Mouse (Mus musculus) forebrain, embryonic 14.5 days (tissue): ENCODE data around the gene Olfr1250. TPM values are rescaled to one million over a fixed set of nuclear protein-coding genes. Genes with fewer than 3 reads are reported as not detected.
"Not testable (repeated sequence)": the region's sequence is repeated elsewhere in the genome, so short reads cannot be mapped to it uniquely, and the experiment has no call there.

Source experiments
- ATAC-seq: fragments of 200-750 bp; cut with Nextera tagmentation; 2 replicates; pipeline ENCODE4 v1.8.0; 2017; ENCODE audit warnings: mild to moderate bottlenecking, moderate library complexity
- DNase-seq: peaks from one replicate; pipeline ENCODE4 v3.0.0-alpha.2; 2015; ENCODE audit warnings: low spot score
- H3K27ac ChIP-seq: fragments of 300-500 bp; sonication (generic); 2 replicates; pipeline ENCODE4 v1.5.1; 2014; ENCODE audit warnings: low read depth, mild to moderate bottlenecking, control low read depth, low read length, moderate library complexity
- H3K27me3 ChIP-seq: fragments of 300-500 bp; sonication (generic); replicated peaks from 2 replicates; pipeline ENCODE4 v1.6.1; 2014; ENCODE audit warnings: low read length, control low read depth, mixed read lengths; ENCODE audit not compliant: control insufficient read depth, insufficient read depth
- H3K36me3 ChIP-seq: fragments of 300-500 bp; sonication (generic); 2 replicates; pipeline ENCODE4 v1.6.1; 2014; ENCODE audit warnings: low read length, control low read depth; ENCODE audit not compliant: control insufficient read depth, insufficient read depth
- H3K4me1 ChIP-seq: fragments of 300-500 bp; sonication (generic); 2 replicates; pipeline ENCODE4 v1.6.1; 2014; ENCODE audit warnings: antibody characterized with exemption, low read length, control low read depth; ENCODE audit not compliant: control insufficient read depth, insufficient read depth
- H3K4me2 ChIP-seq: fragments of 300-500 bp; sonication (generic); 2 replicates; pipeline ENCODE4 v1.6.1; 2014; ENCODE audit warnings: mild to moderate bottlenecking, control low read depth, low read length
- H3K4me3 ChIP-seq: fragments of 300-500 bp; sonication (generic); 2 replicates; pipeline ENCODE4 v1.5.1; 2014; ENCODE audit warnings: low read depth, low read length, control low read depth
- H3K9ac ChIP-seq: fragments of 300-500 bp; sonication (generic); 2 replicates; pipeline ENCODE4 v1.6.1; 2014; ENCODE audit warnings: mild to moderate bottlenecking, low read length, control low read depth, moderate library complexity
- H3K9me3 ChIP-seq: fragments of 300-500 bp; sonication (generic); replicated peaks from 2 replicates; pipeline ENCODE4 v1.6.1; 2016; ENCODE audit warnings: low read length, control low read depth, mixed read lengths; ENCODE audit not compliant: control insufficient read depth
- WGBS: fragments of 180-500 bp; shearing (Covaris S2); extraction: QIAGEN DNeasy Blood & Tissue Kit; methylation state at CpG from one replicate; pipeline ENCODE4 v1.1.7; 2014; 5-methylcytosine and 5-hydroxymethylcytosine counted together
- polyA plus RNA-seq: library from polyadenylated mRNA; unstranded; fragments of >200 nt; fragmentation: Nextera tagmentation; extraction: Ambion mirVana; gene quantifications from 2 replicates; pipeline ENCODE4 v1.2.1, GENCODE M21; 2014

Gene Olfr1250
- not detected in 2 replicates for polyA plus RNA-seq

- ATAC-seq (no peak), DNase-seq (no peak)
- H3K27me3 ChIP-seq, result no peaks in the 10 kb centered on the region
- no peaks in the 10 kb centered on the region for H3K9me3 ChIP-seq
- no peaks in the 10 kb centered on the region for H3K4me1 ChIP-seq
- no peak within 1 kb of the TSS for H3K4me2 ChIP-seq
- no peak within 1 kb of the TSS for H3K4me3 ChIP-seq
- no peak within 1 kb of the TSS for H3K27ac ChIP-seq
- no peak within 1 kb of the TSS for H3K9ac ChIP-seq
- no peaks in the 10 kb centered on the region for H3K36me3 ChIP-seq
These were observed at the start of gene Olfr1250 for GRCm38 (mm10) chr2:89661367-89661766. Olfr1250 (minus strand) TSS chr2:89661467.

GRCm38 (mm10) chr2:89691980-89692379, 30.7 kb upstream of the Olfr1250 start:
- ATAC-seq (no peak), DNase-seq (no peak)

DNA sequence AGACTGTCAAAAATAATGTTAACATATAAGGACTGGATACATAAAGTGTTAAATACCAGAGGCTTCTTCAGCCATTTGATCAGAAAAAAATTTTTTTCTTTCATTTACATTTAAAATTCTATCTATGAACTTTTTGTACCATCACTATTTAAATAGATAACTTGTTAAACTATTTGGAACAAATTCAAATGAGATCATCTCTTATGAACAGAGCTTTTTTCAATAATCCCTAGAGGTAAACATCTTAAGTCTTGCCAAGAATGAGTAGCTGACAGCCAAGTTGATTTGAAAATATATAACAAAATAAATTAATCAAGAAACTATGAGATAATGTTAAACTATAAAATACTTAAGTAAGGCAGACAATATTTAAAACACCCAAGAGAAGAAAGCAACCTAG, 10.6 kb upstream of the Olfr1250 start, which contains the start of gene Olfr1251:
Olfr1251 (minus strand) TSS at position 101 of the 400 bp plus-strand sequence.
- H3K4me1 ChIP-seq, result no peaks in the 10 kb centered on the region
- DNase-seq (no peak), ATAC-seq (no peak)
- no peak within 1 kb of the TSS for H3K27ac ChIP-seq
- no peak within 1 kb of the TSS for H3K4me2 ChIP-seq
- H3K27me3 ChIP-seq, result no peaks in the 10 kb centered on the region
- H3K36me3 ChIP-seq, result no peaks in the 10 kb centered on the region
- no peaks in the 10 kb centered on the region for H3K9me3 ChIP-seq
- no peak within 1 kb of the TSS for H3K9ac ChIP-seq
- no peak within 1 kb of the TSS for H3K4me3 ChIP-seq

More at GRCm38 (mm10) chr2:89691980-89692379, 30.7 kb upstream of the Olfr1250 start:
- no peak overlapping the region for H3K9ac ChIP-seq
- no peaks in the 10 kb centered on the region for H3K4me1 ChIP-seq
- H3K36me3 ChIP-seq, result no peaks in the 10 kb centered on the region
- no peaks in the 10 kb centered on the region for H3K9me3 ChIP-seq
- H3K4me2 ChIP-seq, result no peak overlapping the region
- H3K27ac ChIP-seq, result no peak overlapping the region
- H3K4me3 ChIP-seq, result no peak overlapping the region
- no peaks in the 10 kb centered on the region for H3K27me3 ChIP-seq
- 85% methylated on average over 6 of the region's 6 CpGs for WGBS

- no peak within 1 kb of the TSS for H3K27ac ChIP-seq
- no peaks in the 10 kb centered on the region for H3K36me3 ChIP-seq
- no peak within 1 kb of the TSS for H3K4me2 ChIP-seq
- no peaks in the 10 kb centered on the region for H3K9me3 ChIP-seq
- ATAC-seq, result no peak
- no peaks in the 10 kb centered on the region for H3K27me3 ChIP-seq
- no peak within 1 kb of the TSS for H3K9ac ChIP-seq
- no peak for DNase-seq
- 96% methylated on average over 2 of the region's 2 CpGs for WGBS
- no peaks in the 10 kb centered on the region for H3K4me1 ChIP-seq
- no peak within 1 kb of the TSS for H3K4me3 ChIP-seq
These were observed 26.4 kb downstream of the Olfr1250 start, which contains the start of gene Olfr1249 for GRCm38 (mm10) chr2:89634883-89635282. Olfr1249 (minus strand) TSS chr2:89634983.

- WGBS, result 83% methylated on average over 1 of the region's 1 CpGs
- not testable (repeated sequence) for H3K36me3 ChIP-seq, H3K4me1 ChIP-seq, H3K27me3 ChIP-seq, H3K9me3 ChIP-seq, ATAC-seq, H3K4me2 ChIP-seq, H3K27ac ChIP-seq, H3K9ac ChIP-seq, H3K4me3 ChIP-seq, DNase-seq
These were observed 43.1 kb downstream of the Olfr1250 start, which contains the start of gene Olfr1248 for GRCm38 (mm10) chr2:89618145-89618544. Olfr1248 (minus strand) TSS chr2:89618245.

DNA sequence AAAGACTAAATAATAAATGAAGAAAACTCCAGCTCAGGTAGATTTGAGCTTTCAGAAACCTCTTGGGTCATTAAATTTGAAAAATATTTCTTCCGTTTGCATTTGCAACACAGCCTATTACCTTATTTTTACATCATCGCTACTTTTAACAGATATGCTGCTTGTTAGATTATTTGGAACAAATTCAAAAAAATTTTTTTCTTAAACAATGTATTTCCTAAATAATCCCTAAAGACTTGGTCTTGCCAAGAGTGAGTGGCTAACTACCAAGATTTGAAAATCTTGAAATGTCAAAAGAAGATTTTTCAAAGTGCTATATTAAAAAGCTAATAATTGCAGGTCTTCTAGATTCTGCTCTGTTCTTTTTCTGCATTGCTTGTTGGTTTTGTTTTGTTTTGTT, 47.2 kb downstream of the Olfr1250 start, which contains the start of gene Olfr1247:
Olfr1247 (minus strand) TSS at position 101 of the 400 bp plus-strand sequence.
- ATAC-seq (no peak), DNase-seq (no peak)
- Histone ChIP-seq H3K27me3 (no peaks in the 10 kb centered on the region), H3K4me1 (no peaks in the 10 kb centered on the region), H3K27ac (no peak within 1 kb of the TSS), H3K4me3 (no peak within 1 kb of the TSS), H3K9me3 (no peaks in the 10 kb centered on the region), H3K4me2 (no peak within 1 kb of the TSS), H3K9ac (no peak within 1 kb of the TSS), H3K36me3 (no peaks in the 10 kb centered on the region)
- 96% methylated on average over 2 of the region's 2 CpGs for WGBS

Other genes with a start within 250 kb of the Olfr1250 start
- gene Olfr1239, start 241.1 kb downstream of the Olfr1250 start, polyA plus RNA-seq, result not detected in 2 replicates
- not detected in 2 replicates for gene Olfr1240, start 218.5 kb downstream of the Olfr1250 start, polyA plus RNA-seq
- not detected in 2 replicates for gene Olfr1241, start 174.3 kb downstream of the Olfr1250 start, polyA plus RNA-seq
- gene Olfr1242, start 163.1 kb downstream of the Olfr1250 start, polyA plus RNA-seq, result not detected in 2 replicates
- not detected in 2 replicates for gene Olfr1243, start 130.0 kb downstream of the Olfr1250 start, polyA plus RNA-seq
- not detected in 2 replicates for gene Olfr1245, start 83.0 kb downstream of the Olfr1250 start, polyA plus RNA-seq
- not detected in 2 replicates for gene Olfr1246, start 68.3 kb downstream of the Olfr1250 start, polyA plus RNA-seq
- gene Olfr1247, start 47.3 kb downstream of the Olfr1250 start, polyA plus RNA-seq, result not detected in 2 replicates
- gene Olfr1248, start 43.2 kb downstream of the Olfr1250 start, polyA plus RNA-seq, result not detected in 2 replicates
- not detected in 2 replicates for gene Olfr1249, start 26.5 kb downstream of the Olfr1250 start, polyA plus RNA-seq
- gene Olfr1251, start 10.5 kb upstream of the Olfr1250 start, polyA plus RNA-seq, result not detected in 2 replicates
- gene Olfr1252, start 63.5 kb upstream of the Olfr1250 start, polyA plus RNA-seq, result not detected in 2 replicates
- not detected in 2 replicates for gene Olfr1253, start 95.6 kb upstream of the Olfr1250 start, polyA plus RNA-seq
- not detected in 2 replicates for gene Olfr1254, start 132.2 kb upstream of the Olfr1250 start, polyA plus RNA-seq
- gene Olfr1255, start 150.6 kb upstream of the Olfr1250 start, polyA plus RNA-seq, result not detected in 2 replicates
- not detected in 2 replicates for gene Olfr1256, start 180.1 kb upstream of the Olfr1250 start, polyA plus RNA-seq
- gene Olfr48, start 186.7 kb upstream of the Olfr1250 start, polyA plus RNA-seq, result not detected in 2 replicates
- not detected in 2 replicates for gene Olfr1257, start 217.0 kb upstream of the Olfr1250 start, polyA plus RNA-seq